Mouse (Mus musculus) heart, embryonic 12.5 days (tissue): ENCODE measurements around the gene Fam120b. TPM values are rescaled to one million over a fixed set of nuclear protein-coding genes. Genes with fewer than 3 reads are reported as not detected.

Experiments
- ATAC-seq: fragments of 200-750 bp; cut with Nextera tagmentation; 2 replicates; pipeline ENCODE4 v1.8.0; 2017; ENCODE audit warnings: moderate TSS enrichment, moderate library complexity; ENCODE audit not compliant: insufficient number of reproducible peaks, low FRiP score
- H3K27ac ChIP-seq: fragments of 300-500 bp; sonication (generic); 2 replicates; pipeline ENCODE4 v1.5.1; 2016; ENCODE audit warnings: mild to moderate bottlenecking, moderate library complexity; ENCODE audit not compliant: poor library complexity, severe bottlenecking
- H3K27me3 ChIP-seq: fragments of 300-500 bp; sonication (generic); replicated peaks from 2 replicates; pipeline ENCODE4 v1.6.1; 2016; ENCODE audit warnings: mild to moderate bottlenecking, moderate library complexity
- H3K36me3 ChIP-seq: fragments of 300-500 bp; sonication (generic); 2 replicates; pipeline ENCODE4 v1.6.1; 2016; ENCODE audit warnings: mild to moderate bottlenecking, moderate library complexity
- H3K4me1 ChIP-seq: fragments of 300-500 bp; sonication (generic); replicated peaks from 2 replicates; pipeline ENCODE4 v1.6.1; 2016; ENCODE audit warnings: mild to moderate bottlenecking
- H3K4me2 ChIP-seq: fragments of 300-500 bp; sonication (generic); 2 replicates; pipeline ENCODE4 v1.6.1; 2016; ENCODE audit warnings: mild to moderate bottlenecking, moderate library complexity
- H3K4me3 ChIP-seq: fragments of 300-500 bp; sonication (generic); 2 replicates; pipeline ENCODE4 v1.5.1; 2016; ENCODE audit warnings: mild to moderate bottlenecking
- H3K9ac ChIP-seq: fragments of 300-500 bp; sonication (generic); 2 replicates; pipeline ENCODE4 v1.6.1; 2016; ENCODE audit warnings: mild to moderate bottlenecking, moderate library complexity
- H3K9me3 ChIP-seq: fragments of 300-500 bp; sonication (generic); replicated peaks from 2 replicates; pipeline ENCODE4 v1.6.1; 2016; ENCODE audit warnings: mild to moderate bottlenecking, moderate library complexity
- WGBS: fragments of 180-500 bp; shearing (Covaris S2); methylation state at CpG from one replicate; pipeline ENCODE4 v1.1.7; 2016; 5-methylcytosine and 5-hydroxymethylcytosine counted together
- polyA plus RNA-seq: library from polyadenylated mRNA; unstranded; fragments of >200 nt; fragmentation: Nextera tagmentation; extraction: Ambion mirVana; gene quantifications from 2 replicates; pipeline ENCODE4 v1.2.1, GENCODE M21; 2016

Gene Fam120b
- polyA plus RNA-seq, 1 experiment from 2014 or later: 17.2 TPM

GRCm38 (mm10) chr17:15410861-15411260, 14.9 kb downstream of the Fam120b start:
- ATAC-seq: no peak
- no peak overlapping the region for H3K9ac ChIP-seq
- no peak overlapping the region for H3K4me3 ChIP-seq
- H3K27me3 ChIP-seq: no peaks in the 10 kb centered on the region
- H3K4me2 ChIP-seq: no peak overlapping the region
- H3K27ac ChIP-seq: no peak overlapping the region
- WGBS: 100% methylated on average over 1 of the region's 1 CpGs
- peaks cover 88% of the 10 kb centered on the region for H3K36me3 ChIP-seq
- H3K9me3 ChIP-seq: no peaks in the 10 kb centered on the region
- H3K4me1 ChIP-seq: no peaks in the 10 kb centered on the region

GRCm38 (mm10) chr17:15416596-15417215, 20.7 kb downstream of the Fam120b start:
- Histone ChIP-seq H3K9ac (no peak overlapping the region), H3K4me3 (no peak overlapping the region), H3K27me3 (no peaks in the 10 kb centered on the region), H3K9me3 (no peaks in the 10 kb centered on the region), H3K27ac (no peak overlapping the region), H3K4me2 (no peak overlapping the region), H3K36me3 (peaks cover 75% of the 10 kb centered on the region), H3K4me1 (no peaks in the 10 kb centered on the region)
- 91% methylated on average over 12 of the region's 12 CpGs for WGBS
- ATAC-seq: no peak

GRCm38 (mm10) chr17:15419534-15419933, 23.5 kb downstream of the Fam120b start:
- Histone ChIP-seq H3K9me3 (no peaks in the 10 kb centered on the region), H3K27ac (no peak overlapping the region), H3K9ac (no peak overlapping the region), H3K4me2 (no peak overlapping the region), H3K4me1 (no peaks in the 10 kb centered on the region), H3K27me3 (no peaks in the 10 kb centered on the region), H3K36me3 (peaks cover 81% of the 10 kb centered on the region), H3K4me3 (no peak overlapping the region)
- ATAC-seq: no peak
- 59% methylated on average over 8 of the region's 8 CpGs for WGBS

- H3K4me3 ChIP-seq: no peak overlapping the region
- 85% methylated on average over 8 of the region's 8 CpGs for WGBS
- ATAC-seq: no peak
- H3K36me3 ChIP-seq: peaks cover 79% of the 10 kb centered on the region
- H3K27me3 ChIP-seq: no peaks in the 10 kb centered on the region
- H3K4me1 ChIP-seq: no peaks in the 10 kb centered on the region
- no peak overlapping the region for H3K4me2 ChIP-seq
- H3K9me3 ChIP-seq: no peaks in the 10 kb centered on the region
- no peak overlapping the region for H3K27ac ChIP-seq
- H3K9ac ChIP-seq: no peak overlapping the region
Measured at GRCm38 (mm10) chr17:15420021-15420603, 24.1 kb downstream of the Fam120b start.

- Histone ChIP-seq H3K9me3 (no peaks in the 10 kb centered on the region), H3K27ac (no peak overlapping the region), H3K27me3 (no peaks in the 10 kb centered on the region), H3K4me1 (no peaks in the 10 kb centered on the region), H3K4me3 (no peak overlapping the region), H3K36me3 (peaks cover 79% of the 10 kb centered on the region), H3K9ac (no peak overlapping the region), H3K4me2 (no peak overlapping the region)
- ATAC-seq: no peak
- WGBS: 91% methylated on average over 6 of the region's 6 CpGs
Measured at GRCm38 (mm10) chr17:15421446-15421845, 25.4 kb downstream of the Fam120b start.

- Histone ChIP-seq H3K4me1 (no peaks in the 10 kb centered on the region), H3K36me3 (peaks cover 77% of the 10 kb centered on the region), H3K27me3 (no peaks in the 10 kb centered on the region), H3K9ac (no peak overlapping the region), H3K4me3 (no peak overlapping the region), H3K9me3 (no peaks in the 10 kb centered on the region), H3K4me2 (no peak overlapping the region), H3K27ac (no peak overlapping the region)
- WGBS: 90% methylated on average over 9 of the region's 9 CpGs
- ATAC-seq: no peak
Measured at GRCm38 (mm10) chr17:15422666-15423065, 26.7 kb downstream of the Fam120b start.

GRCm38 (mm10) chr17:15423080-15423765, 27.2 kb downstream of the Fam120b start:
- no peak for ATAC-seq
- 63% methylated on average over 8 of the region's 8 CpGs for WGBS
- H3K9me3 ChIP-seq: no peaks in the 10 kb centered on the region
- no peak overlapping the region for H3K9ac ChIP-seq
- H3K4me2 ChIP-seq: no peak overlapping the region
- H3K27ac ChIP-seq: no peak overlapping the region
- H3K4me1 ChIP-seq: no peaks in the 10 kb centered on the region
- H3K27me3 ChIP-seq: no peaks in the 10 kb centered on the region
- H3K36me3 ChIP-seq: peaks cover 77% of the 10 kb centered on the region
- H3K4me3 ChIP-seq: no peak overlapping the region

- no peak overlapping the region for H3K9ac ChIP-seq
- 77% methylated on average over 3 of the region's 3 CpGs for WGBS
- H3K4me2 ChIP-seq: no peak overlapping the region
- H3K4me1 ChIP-seq: peaks cover 14% of the 10 kb centered on the region; the same call in 1 of the 2 replicates
- H3K4me3 ChIP-seq: no peak overlapping the region
- H3K27me3 ChIP-seq: no peaks in the 10 kb centered on the region
- peaks cover 83% of the 10 kb centered on the region for H3K36me3 ChIP-seq
- H3K27ac ChIP-seq: no peak overlapping the region
- H3K9me3 ChIP-seq: no peaks in the 10 kb centered on the region
- no peak for ATAC-seq
Measured at GRCm38 (mm10) chr17:15425931-15426330, 29.9 kb downstream of the Fam120b start.

- Histone ChIP-seq H3K27ac (no peak overlapping the region), H3K27me3 (no peaks in the 10 kb centered on the region), H3K4me1 (peaks cover 16% of the 10 kb centered on the region; the same call in 1 of the 2 replicates), H3K36me3 (peaks cover 69% of the 10 kb centered on the region), H3K9me3 (no peaks in the 10 kb centered on the region), H3K9ac (no peak overlapping the region), H3K4me2 (no peak overlapping the region), H3K4me3 (no peak overlapping the region)
- no peak for ATAC-seq
- 80% methylated on average over 6 of the region's 6 CpGs for WGBS
Measured at GRCm38 (mm10) chr17:15429451-15429850, 33.4 kb downstream of the Fam120b start.

- Histone ChIP-seq H3K4me2 (no peak overlapping the region), H3K27ac (no peak overlapping the region), H3K9ac (no peak overlapping the region), H3K4me3 (no peak overlapping the region), H3K4me1 (peaks cover 16% of the 10 kb centered on the region; the same call in 1 of the 2 replicates), H3K36me3 (peaks cover 69% of the 10 kb centered on the region), H3K27me3 (no peaks in the 10 kb centered on the region), H3K9me3 (no peaks in the 10 kb centered on the region)
- no peak for ATAC-seq
- 60% methylated on average over 1 of the region's 1 CpGs for WGBS
Measured at GRCm38 (mm10) chr17:15429937-15430336, 33.9 kb downstream of the Fam120b start.

- H3K36me3 ChIP-seq: peaks cover 58% of the 10 kb centered on the region
- H3K4me1 ChIP-seq: peaks cover 16% of the 10 kb centered on the region; the same call in 1 of the 2 replicates
- H3K4me3 ChIP-seq: no peak overlapping the region
- no peak for ATAC-seq
- H3K4me2 ChIP-seq: no peak overlapping the region
- no peaks in the 10 kb centered on the region for H3K9me3 ChIP-seq
- H3K9ac ChIP-seq: no peak overlapping the region
- no peaks in the 10 kb centered on the region for H3K27me3 ChIP-seq
- 57% methylated on average over 5 of the region's 5 CpGs for whole genome bisulfite sequencing
- no peak overlapping the region for H3K27ac ChIP-seq
Measured at GRCm38 (mm10) chr17:15431021-15431514, 35.1 kb downstream of the Fam120b start.
